Comparison of ENCODE assay signal across 11 mouse cellular contexts in genomic region chr13:51071063-51071680, GRCm38 (mm10). TPM values are rescaled to one million over a fixed set of nuclear protein-coding genes. Genes with fewer than 3 reads are reported as not detected.
DNase-seq lines count a peak whose midpoint lies in the region; ATAC-seq and TF ChIP-seq lines count a peak whose summit lies in the region.
"Had no signal": no experiment of that assay in that cellular context is flagged by ENCODE, and none has a peak within 500 bp of the region (broad histone marks: within the 10 kb centered on the region; RNA-seq: fewer than 3 reads in every experiment).

No protein-coding gene starts in this region.

- peak; percentile 27 for DNase-seq in CD4-positive, CD25-positive, alpha-beta regulatory T cell, adult 2 months (ENCODE audit: low read depth, low spot score)
- DNase-seq in Patski (ENCODE audit: low read depth, low spot score) = peak; percentile 42
- peak; percentile 53 for DNase-seq in kidney, adult 9 months
- DNase-seq in lung, postnatal 10 days = peak; percentile 24
- DNase-seq in retina, embryonic 14.5 days (ENCODE audit: low spot score) = no peak
- DNase-seq in left cerebral cortex, postnatal 14 days (ENCODE audit: low spot score in 2 of 2) = no peak
- DNase-seq: cerebellum, postnatal 10 days had no signal

- in situ Hi-C loops in Patski (cut with MboI; ENCODE audit: low pct_unique_long_range_greater_than_20kb) = loop anchor here (5.0 kb wide), 1 partner anchor 54 kb away; no protein-coding TSS in a partner anchor

- CTCF ChIA-PET in Patski (lab: Charles Lee) = interaction anchor here (1.0 to 1.7 kb wide), 7 partner anchors 22 to 347 kb away, joined by 3 to 6 read pairs (median 4); no protein-coding TSS in a partner anchor

- H3K27me3 ChIP-seq in Patski = no peaks in the 10 kb centered on the region
- H3K27me3 ChIP-seq: midbrain, embryonic 12.5 days had no signal

- no peak for ATAC-seq in CD4-positive, CD25-positive, alpha-beta regulatory T cell, adult 4 months
- no peak for ATAC-seq in Patski
- no peak for ATAC-seq in activated CD4-positive, CD25-positive, alpha-beta regulatory T cell, adult 4 months
- ATAC-seq: forebrain, embryonic 14.5 days had no signal

- POLR2A ChIA-PET in Patski (lab: Charles Lee) = interaction anchor here (1.0 to 1.6 kb wide), 4 partner anchors 28 to 120 kb away, joined by 3 to 8 read pairs (median 6); no protein-coding TSS in a partner anchor

- TF ChIP-seq CTCF in Patski (IDR thresholded peaks at IDR 0.05) = no peak

- intact Hi-C loops in left cerebral cortex, postnatal 14 days (cut with DNase I) = no loop called here

RNA-seq across cellular contexts. Expression of gene Spin1, which starts 29.5 kb away (rescaled TPM):
- polyA plus RNA-seq in CD4-positive, CD25-positive, alpha-beta regulatory T cell, adult 4 months (2017; shearing (Covaris generic)) = 10 to 100 TPM; 37.8 to 40.4 TPM
- 127 TPM for polyA plus RNA-seq in Patski (2021)
- 100 to 1,000 TPM; 169 to 173 TPM for total RNA-seq in left cerebral cortex, postnatal 14 days (2021)
- 10 to 100 TPM; 39.4 to 46.3 TPM for polyA plus RNA-seq in activated CD4-positive, CD25-positive, alpha-beta regulatory T cell, adult 4 months (2017; shearing (Covaris generic))

Comparison
In these comparisons a context has a peak if more than half of its experiments do, and no peak if none do; other contexts are left out.
1. DNase-seq: peak in CD4-positive, CD25-positive, alpha-beta regulatory T cell, adult 2 months (single experiment), Patski (single experiment), kidney, adult 9 months (single experiment) and lung, postnatal 10 days (single experiment); none in retina, embryonic 14.5 days (single experiment) and left cerebral cortex, postnatal 14 days (0 of 2).